Mouse (Mus musculus) G1E (cell line): ENCODE data around the gene Fam186b. TPM values are rescaled to one million over a fixed set of nuclear protein-coding genes. Genes with fewer than 3 reads are reported as not detected.

ENCODE experiments used
- ATAC-seq: 2 replicates; pipeline ENCODE4 v1.8.0; 2016; ENCODE audit warnings: mild to moderate bottlenecking; ENCODE audit not compliant: insufficient number of reproducible peaks, poor library complexity, low FRiP score, severe bottlenecking; ENCODE audit errors: extremely low read depth
- DNase-seq: peaks from one replicate; pipeline ENCODE4 v3.0.0; 2012; ENCODE audit warnings: low spot score
- H3K27me3 ChIP-seq: 2 replicates; pipeline ENCODE4 v1.6.1; 2012; ENCODE audit warnings: mild to moderate bottlenecking, low read length, inconsistent platforms; ENCODE audit not compliant: insufficient read depth
- H3K36me3 ChIP-seq: replicated peaks from 2 replicates; pipeline ENCODE3; 2012; ENCODE audit warnings: mild to moderate bottlenecking, inconsistent platforms
- H3K4me1 ChIP-seq: 2 replicates; pipeline ENCODE4 v1.6.1; 2012; ENCODE audit warnings: low read depth, low read length, inconsistent platforms, mixed read lengths; ENCODE audit not compliant: insufficient read depth
- H3K4me3 ChIP-seq: 2 replicates; pipeline ENCODE4 v1.5.1; 2012; ENCODE audit warnings: low read depth, mild to moderate bottlenecking, inconsistent platforms, low read length, moderate library complexity, mixed read lengths
- H3K9me3 ChIP-seq: replicated peaks from 2 replicates; pipeline ENCODE4 v1.6.1; 2012; ENCODE audit warnings: inconsistent platforms
- CTCF ChIP-seq: IDR thresholded peaks from 2 replicates; pipeline ENCODE4 v1.5.1; 2012; ENCODE audit warnings: low read depth, low read length, inconsistent platforms, mixed read lengths
- GATA1 ChIP-seq: IDR thresholded peaks from 2 replicates; pipeline ENCODE4 v1.6.1; 2012; ENCODE audit warnings: borderline replicate concordance, low read length, inconsistent platforms, mixed read lengths
- GATA2 ChIP-seq: IDR thresholded peaks from 2 replicates; pipeline ENCODE4 v1.6.1; 2012; ENCODE audit warnings: low read depth, low read length, inconsistent platforms, borderline replicate concordance
- POLR2AphosphoS5 ChIP-seq: IDR thresholded peaks from 2 replicates; pipeline ENCODE4 v1.6.1; 2012; ENCODE audit warnings: low read depth, low read length, inconsistent platforms; ENCODE audit not compliant: insufficient replicate concordance
- TAL1 ChIP-seq: conservative IDR thresholded peaks from 2 replicates; pipeline ENCODE4 v1.6.1; 2012; ENCODE audit warnings: low read depth, low read length, inconsistent platforms, mixed read lengths
- polyA plus RNA-seq: library from polyadenylated mRNA; stranded (reverse); fragments of >175 nt; gene quantifications from 2 replicates; pipeline ENCODE4 v1.2.3, GENCODE M21; 2012
- total RNA-seq, 2 experiments: library from RNA; stranded (forward) in 1 of 2; stranded (reverse) in 1 of 2; fragments of 200-1000 nt in 1 of 2; fragments of >200 nt in 1 of 2; fragmentation: Nextera tagmentation in 1 of 2; gene quantifications; 2 replicates each; pipeline ENCODE4 v1.2.3; 2014 to 2017

Fam186b gene
- total and polyA plus RNA-seq, 3 experiments: not detected

- DNase-seq (no peak), ATAC-seq (no peak)
Observed at GRCm38 (mm10) chr15:99223585-99224207, 72.0 kb downstream of the Fam186b start.

GRCm38 (mm10) chr15:99222794-99223584 is 72.7 kb downstream of the Fam186b start:
- H3K4me3 ChIP-seq: no peak overlapping the region
- H3K9me3 ChIP-seq: no peaks in the 10 kb centered on the region
- no peaks in the 10 kb centered on the region for H3K36me3 ChIP-seq
- TF ChIP-seq CTCF: no peak
- no peaks in the 10 kb centered on the region for H3K4me1 ChIP-seq
- peaks cover 55% of the 10 kb centered on the region for H3K27me3 ChIP-seq
- ATAC-seq: no peak
- DNase-seq: no peak

More at GRCm38 (mm10) chr15:99223585-99224207, 72.0 kb downstream of the Fam186b start:
- H3K4me3 ChIP-seq: no peak overlapping the region
- peaks cover 59% of the 10 kb centered on the region for H3K27me3 ChIP-seq
- no peaks in the 10 kb centered on the region for H3K9me3 ChIP-seq
- TF ChIP-seq GATA1 (no peak), GATA2 (no peak), CTCF (no peak), POLR2AphosphoS5 (no peak), TAL1 (no peak)
- H3K4me1 ChIP-seq: no peaks in the 10 kb centered on the region
- no peaks in the 10 kb centered on the region for H3K36me3 ChIP-seq

GRCm38 (mm10) chr15:99221315-99221952 is 74.3 kb downstream of the Fam186b start:
- no peaks in the 10 kb centered on the region for H3K36me3 ChIP-seq
- no peak for TF ChIP-seq TAL1
- TF ChIP-seq POLR2AphosphoS5: no peak
- no peak for TF ChIP-seq GATA2
- no peak for TF ChIP-seq CTCF
- no peak for TF ChIP-seq GATA1
- no peaks in the 10 kb centered on the region for H3K9me3 ChIP-seq
- H3K27me3 ChIP-seq: peaks cover 55% of the 10 kb centered on the region
- ATAC-seq (no peak), DNase-seq (no peak)
- H3K4me3 ChIP-seq: no peak overlapping the region
- H3K4me1 ChIP-seq: no peaks in the 10 kb centered on the region

Other genes starting within 250 kb of the Fam186b start
- not detected in 2 replicates for gene Prph, start 240.7 kb downstream of the Fam186b start, total RNA-seq (2014; fragmentation: Nextera tagmentation)
- gene Prph, start 240.7 kb downstream of the Fam186b start, total RNA-seq (2017): not detected in 2 replicates
- not detected in 2 replicates for gene Prph, start 240.7 kb downstream of the Fam186b start, polyA plus RNA-seq
- 58.2 and 59.0 TPM in 2 replicates for gene Troap, start 221.3 kb downstream of the Fam186b start, total RNA-seq (2014; fragmentation: Nextera tagmentation)
- 22.3 and 22.8 TPM in 2 replicates for gene Troap, start 221.3 kb downstream of the Fam186b start, total RNA-seq (2017)
- 71.0 and 73.9 TPM in 2 replicates for gene Troap, start 221.3 kb downstream of the Fam186b start, polyA plus RNA-seq
- not detected in 2 replicates for gene C1ql4, start 208.1 kb downstream of the Fam186b start, total RNA-seq (2014; fragmentation: Nextera tagmentation)
- gene C1ql4, start 208.1 kb downstream of the Fam186b start, total RNA-seq (2017): not detected in 2 replicates
- gene C1ql4, start 208.1 kb downstream of the Fam186b start, polyA plus RNA-seq: not detected in 2 replicates
- gene Dnajc22, start 202.7 kb downstream of the Fam186b start, total RNA-seq (2014; fragmentation: Nextera tagmentation): not detected in 2 replicates
- 0.16 TPM in 1 of 2 replicates, not detected in the other for gene Dnajc22, start 202.7 kb downstream of the Fam186b start, total RNA-seq (2017)
- gene Dnajc22, start 202.7 kb downstream of the Fam186b start, polyA plus RNA-seq: not detected in 2 replicates
- gene Spats2, start 170.0 kb downstream of the Fam186b start, total RNA-seq (2014; fragmentation: Nextera tagmentation): not detected in 2 replicates
- gene Spats2, start 170.0 kb downstream of the Fam186b start, total RNA-seq (2017): 0.05 and 0.12 TPM in 2 replicates
- not detected in 2 replicates for gene Spats2, start 170.0 kb downstream of the Fam186b start, polyA plus RNA-seq
- not detected in 2 replicates for gene Kcnh3, start 71.0 kb downstream of the Fam186b start, total RNA-seq (2014; fragmentation: Nextera tagmentation)
- gene Kcnh3, start 71.0 kb downstream of the Fam186b start, total RNA-seq (2017): 0.05 TPM in 1 of 2 replicates, not detected in the other
- not detected in 2 replicates for gene Kcnh3, start 71.0 kb downstream of the Fam186b start, polyA plus RNA-seq
- 29.8 and 39.4 TPM in 2 replicates for gene Mcrs1, start 43.9 kb downstream of the Fam186b start, total RNA-seq (2014; fragmentation: Nextera tagmentation)
- gene Mcrs1, start 43.9 kb downstream of the Fam186b start, total RNA-seq (2017): 45.7 and 60.1 TPM in 2 replicates
- 75.9 and 83.4 TPM in 2 replicates for gene Mcrs1, start 43.9 kb downstream of the Fam186b start, polyA plus RNA-seq
- gene Prpf40b, start 801 bp downstream of the Fam186b start, total RNA-seq (2014; fragmentation: Nextera tagmentation): 39.1 and 39.5 TPM in 2 replicates
- 10.1 and 13.1 TPM in 2 replicates for gene Prpf40b, start 801 bp downstream of the Fam186b start, total RNA-seq (2017)
- gene Prpf40b, start 801 bp downstream of the Fam186b start, polyA plus RNA-seq: 47.2 and 53.8 TPM in 2 replicates
- gene Fmnl3, start 74.6 kb upstream of the Fam186b start, total RNA-seq (2014; fragmentation: Nextera tagmentation): 4.8 TPM in 1 of 2 replicates, not detected in the other
- gene Fmnl3, start 74.6 kb upstream of the Fam186b start, total RNA-seq (2017): 0.11 and 0.46 TPM in 2 replicates
- gene Fmnl3, start 74.6 kb upstream of the Fam186b start, polyA plus RNA-seq: 0.07 and 0.08 TPM in 2 replicates
- gene Tmbim6, start 97.0 kb upstream of the Fam186b start, total RNA-seq (2014; fragmentation: Nextera tagmentation): 239 and 279 TPM in 2 replicates
- 91.2 and 93.0 TPM in 2 replicates for gene Tmbim6, start 97.0 kb upstream of the Fam186b start, total RNA-seq (2017)
- gene Tmbim6, start 97.0 kb upstream of the Fam186b start, polyA plus RNA-seq: 97.5 and 125 TPM in 2 replicates
- 16.1 and 18.7 TPM in 2 replicates for gene Nckap5l, start 161.9 kb upstream of the Fam186b start, total RNA-seq (2014; fragmentation: Nextera tagmentation)
- 0.58 and 0.60 TPM in 2 replicates for gene Nckap5l, start 161.9 kb upstream of the Fam186b start, total RNA-seq (2017)
- 15.2 and 17.2 TPM in 2 replicates for gene Nckap5l, start 161.9 kb upstream of the Fam186b start, polyA plus RNA-seq
- 10.3 and 13.2 TPM in 2 replicates for gene Bcdin3d, start 178.8 kb upstream of the Fam186b start, total RNA-seq (2014; fragmentation: Nextera tagmentation)
- 8.6 and 10.8 TPM in 2 replicates for gene Bcdin3d, start 178.8 kb upstream of the Fam186b start, total RNA-seq (2017)
- 10.0 and 10.5 TPM in 2 replicates for gene Bcdin3d, start 178.8 kb upstream of the Fam186b start, polyA plus RNA-seq
- gene Faim2, start 232.3 kb upstream of the Fam186b start, total RNA-seq (2014; fragmentation: Nextera tagmentation): not detected in 2 replicates
- gene Faim2, start 232.3 kb upstream of the Fam186b start, total RNA-seq (2017): 0.06 and 0.33 TPM in 2 replicates
- not detected in 2 replicates for gene Faim2, start 232.3 kb upstream of the Fam186b start, polyA plus RNA-seq